Comparison of ENCODE assay signal across 7 mouse cellular contexts in genomic region chr2:164924100-164924857, GRCm38 (mm10). TPM values are rescaled to one million over a fixed set of nuclear protein-coding genes. Genes with fewer than 3 reads are reported as not detected.
DNase-seq lines count a peak whose midpoint lies in the region; ATAC-seq and TF ChIP-seq lines count a peak whose summit lies in the region.

No protein-coding gene starts in this region.

- no peaks in the 10 kb centered on the region for H3K27me3 ChIP-seq in embryonic facial prominence, embryonic 11.5 days (ENCODE audit: control insufficient read depth, insufficient read depth, low read length)
- H3K27me3 ChIP-seq in kidney, adult 2 months (replicated peaks; ENCODE audit: control insufficient read depth, insufficient read depth, low read length), result no peaks in the 10 kb centered on the region
- no peaks in the 10 kb centered on the region for H3K27me3 ChIP-seq in limb, embryonic 10.5 days (ENCODE audit: low read depth, poor library complexity, severe bottlenecking)
- H3K27me3 ChIP-seq in midbrain, embryonic 15.5 days (replicated peaks), result no peaks in the 10 kb centered on the region

- no peak overlapping the region for H3K4me3 ChIP-seq in embryonic facial prominence, embryonic 11.5 days (ENCODE audit: low read depth, low read length)
- no peak overlapping the region for H3K4me3 ChIP-seq in kidney, adult 2 months (ENCODE audit: insufficient read depth, low read depth, low read length)
- no peak overlapping the region for H3K4me3 ChIP-seq in limb, embryonic 10.5 days
- H3K4me3 ChIP-seq in midbrain, embryonic 15.5 days, result no peak overlapping the region

- H3K27ac ChIP-seq in embryonic facial prominence, embryonic 11.5 days (replicated peaks; ENCODE audit: low read depth, low read length), result no peak overlapping the region
- no peak overlapping the region for H3K27ac ChIP-seq in kidney, adult 2 months (ENCODE audit: insufficient read depth, low read depth, low read length)
- no peak overlapping the region for H3K27ac ChIP-seq in limb, embryonic 10.5 days
- 0 out of 2 replicates have a peak overlapping the region, but pooled peaks have one; percentile 18 for H3K27ac ChIP-seq in midbrain, embryonic 15.5 days

- no peak overlapping the region for H3K4me2 ChIP-seq in embryonic facial prominence, embryonic 11.5 days (ENCODE audit: low read depth, low read length)
- no peak overlapping the region for H3K4me2 ChIP-seq in midbrain, embryonic 15.5 days

- whole genome bisulfite sequencing in embryonic facial prominence, embryonic 11.5 days, result 35% methylated on average over 11 of the region's 11 CpGs
- WGBS in kidney, adult 2 months, result 31% methylated on average over 11 of the region's 11 CpGs
- 41% methylated on average over 11 of the region's 11 CpGs for WGBS in limb, embryonic 10.5 days
- 31% methylated on average over 11 of the region's 11 CpGs for WGBS in midbrain, embryonic 15.5 days

- no peak overlapping the region for H3K9ac ChIP-seq in embryonic facial prominence, embryonic 11.5 days (replicated peaks; ENCODE audit: low read length)
- no peak overlapping the region for H3K9ac ChIP-seq in midbrain, embryonic 15.5 days

- peak; percentile 45; the same call in 1 of the 2 replicates for ATAC-seq in embryonic facial prominence, embryonic 11.5 days (replicated peaks; ENCODE audit: insufficient number of reproducible peaks, low FRiP score, low TSS enrichment, low read depth)
- ATAC-seq in midbrain, embryonic 15.5 days (replicated peaks), result peak; percentile 75

- H3K36me3 ChIP-seq in embryonic facial prominence, embryonic 11.5 days (replicated peaks; ENCODE audit: control insufficient read depth, insufficient read depth, low read depth, low read length), result no peaks in the 10 kb centered on the region
- H3K36me3 ChIP-seq in kidney, adult 2 months (ENCODE audit: control insufficient read depth, insufficient read depth, low read length), result no peaks in the 10 kb centered on the region
- peaks cover 14% of the 10 kb centered on the region for H3K36me3 ChIP-seq in limb, embryonic 10.5 days
- H3K36me3 ChIP-seq in midbrain, embryonic 15.5 days (replicated peaks), result no peaks in the 10 kb centered on the region

- TF ChIP-seq POLR2A in kidney, adult 2 months (IDR thresholded peaks at IDR 0.05; ENCODE audit: low read depth, low read length), result no peak

- peak; percentile 87 for DNase-seq in adrenal gland, adult 8-10 months
- peak; percentile 76 for DNase-seq in embryonic facial prominence, embryonic 11.5 days (ENCODE audit: low spot score)
- DNase-seq in heart, adult 18-20 months, result peak; percentile 91 to 96
- DNase-seq in kidney, adult 2 months, result peak; percentile 95
- peak; percentile 78 for DNase-seq in limb, embryonic 10.5 days (ENCODE audit: low spot score)
- DNase-seq in spleen, postnatal 14 days (ENCODE audit: low spot score in 2 of 2), result peak; percentile 64 to 76

- H3K9me3 ChIP-seq in embryonic facial prominence, embryonic 11.5 days (replicated peaks; ENCODE audit: control insufficient read depth, low read length), result no peaks in the 10 kb centered on the region
- no peaks in the 10 kb centered on the region for H3K9me3 ChIP-seq in limb, embryonic 10.5 days (replicated peaks)
- no peaks in the 10 kb centered on the region for H3K9me3 ChIP-seq in midbrain, embryonic 15.5 days

- TF ChIP-seq CTCF in kidney, adult 2 months (conservative IDR thresholded peaks at IDR 0.05; ENCODE audit: insufficient read depth, insufficient read length, low read depth, low read length), result peak; percentile 95

- H3K4me1 ChIP-seq in embryonic facial prominence, embryonic 11.5 days (ENCODE audit: control insufficient read depth, insufficient read depth, low read length), result no peaks in the 10 kb centered on the region
- no peaks in the 10 kb centered on the region for H3K4me1 ChIP-seq in kidney, adult 2 months (ENCODE audit: control insufficient read depth, insufficient read depth, low read length)
- H3K4me1 ChIP-seq in limb, embryonic 10.5 days, result peaks cover 12% of the 10 kb centered on the region; the same call in 1 of the 2 replicates
- H3K4me1 ChIP-seq in midbrain, embryonic 15.5 days, result peaks cover 11% of the 10 kb centered on the region; the same call in 1 of the 2 replicates

RNA-seq across cellular contexts. Expression of gene Zfp335, which starts 12.7 kb away (rescaled TPM):
- 10 to 100 TPM; 17.3 to 26.7 (median 20.3) TPM for total RNA-seq in adrenal gland, adult 8-10 months (2022)
- polyA plus RNA-seq in embryonic facial prominence, embryonic 11.5 days (2014; fragmentation: Nextera tagmentation; extraction: Ambion mirVana), result 8.0 and 10.0 TPM in 2 replicates
- total RNA-seq in heart, adult 18-20 months (2021), result 1 to 10 TPM; 6.8 to 7.7 TPM
- 20.4 and 25.7 TPM in 2 replicates for polyA plus RNA-seq in kidney, adult 2 months (2012; rRNA removed)
- polyA plus RNA-seq in limb, embryonic 10.5 days (2016; fragmentation: Nextera tagmentation; extraction: Ambion mirVana), result 18.0 and 21.3 TPM in 2 replicates
- polyA plus RNA-seq in midbrain, embryonic 15.5 days (2015; fragmentation: Nextera tagmentation; extraction: Ambion mirVana), result 17.8 and 18.9 TPM in 2 replicates

RNA-seq across cellular contexts. Expression of gene Mmp9, which starts 16.3 kb away (rescaled TPM):
- 1 to 10 TPM in 1 of 4 experiments, under 1 TPM in 3; 0.49 to 1.4 (median 0.84) TPM for total RNA-seq in adrenal gland, adult 8-10 months (2022)
- polyA plus RNA-seq in embryonic facial prominence, embryonic 11.5 days (2014; fragmentation: Nextera tagmentation; extraction: Ambion mirVana), result 1.5 and 1.6 TPM in 2 replicates
- 1 to 10 TPM; 1.3 to 1.6 TPM for total RNA-seq in heart, adult 18-20 months (2021)
- polyA plus RNA-seq in kidney, adult 2 months (2012; rRNA removed), result 1.7 and 1.8 TPM in 2 replicates
- polyA plus RNA-seq in limb, embryonic 10.5 days (2016; fragmentation: Nextera tagmentation; extraction: Ambion mirVana), result 0.31 and 0.33 TPM in 2 replicates
- 28.9 and 34.3 TPM in 2 replicates for polyA plus RNA-seq in midbrain, embryonic 15.5 days (2015; fragmentation: Nextera tagmentation; extraction: Ambion mirVana)

RNA-seq across cellular contexts. Expression of gene Slc12a5, which starts 36.3 kb away (rescaled TPM):
- total RNA-seq in adrenal gland, adult 8-10 months (2022), result 10 to 100 TPM in 3 of 4 experiments, 1 to 10 TPM in 1; 6.7 to 18.3 (median 14.0) TPM
- 0.94 and 1.4 TPM in 2 replicates for polyA plus RNA-seq in embryonic facial prominence, embryonic 11.5 days (2014; fragmentation: Nextera tagmentation; extraction: Ambion mirVana)
- total RNA-seq in heart, adult 18-20 months (2021), result 1 to 10 TPM; 2.0 to 2.3 TPM
- 1.5 and 2.2 TPM in 2 replicates for polyA plus RNA-seq in kidney, adult 2 months (2012; rRNA removed)
- polyA plus RNA-seq in limb, embryonic 10.5 days (2016; fragmentation: Nextera tagmentation; extraction: Ambion mirVana), result 0.83 and 1.0 TPM in 2 replicates
- 63.8 and 64.0 TPM in 2 replicates for polyA plus RNA-seq in midbrain, embryonic 15.5 days (2015; fragmentation: Nextera tagmentation; extraction: Ambion mirVana)

RNA-seq across cellular contexts. Expression of gene Pcif1, which starts 45.2 kb away (rescaled TPM):
- total RNA-seq in adrenal gland, adult 8-10 months (2022), result 10 to 100 TPM; 49.4 to 74.0 (median 65.6) TPM
- polyA plus RNA-seq in embryonic facial prominence, embryonic 11.5 days (2014; fragmentation: Nextera tagmentation; extraction: Ambion mirVana), result 57.1 and 68.6 TPM in 2 replicates
- 10 to 100 TPM; 27.3 to 30.5 TPM for total RNA-seq in heart, adult 18-20 months (2021)
- 37.2 and 43.1 TPM in 2 replicates for polyA plus RNA-seq in kidney, adult 2 months (2012; rRNA removed)
- 73.7 and 86.7 TPM in 2 replicates for polyA plus RNA-seq in limb, embryonic 10.5 days (2016; fragmentation: Nextera tagmentation; extraction: Ambion mirVana)
- 85.3 and 93.1 TPM in 2 replicates for polyA plus RNA-seq in midbrain, embryonic 15.5 days (2015; fragmentation: Nextera tagmentation; extraction: Ambion mirVana)

Comparison
In these comparisons a context has a peak if more than half of its experiments do, and no peak if none do; other contexts are left out.
1. RNA of gene Mmp9, which starts 16.3 kb away (polyA plus RNA-seq): 28.9 to 34.3 TPM in midbrain, embryonic 15.5 days; 1.7 to 1.8 TPM in kidney, adult 2 months, 1.5 to 1.6 TPM in embryonic facial prominence, embryonic 11.5 days and 0.31 to 0.33 TPM in limb, embryonic 10.5 days; every median in the first group is over 10 times any median in the second.
2. RNA of gene Slc12a5, which starts 36.3 kb away (polyA plus RNA-seq): 63.8 to 64.0 TPM in midbrain, embryonic 15.5 days; 1.5 to 2.2 TPM in kidney, adult 2 months, 0.94 to 1.4 TPM in embryonic facial prominence, embryonic 11.5 days and 0.83 to 1.0 TPM in limb, embryonic 10.5 days; every median in the first group is over 10 times any median in the second.
3. Peak in every context shown above with its lines, with median percentiles within 50 percentile points of each other: DNase-seq.